Mouse (Mus musculus) hindbrain, embryonic 11.5 days (tissue): ENCODE measurements around the gene Dvl1. TPM values are rescaled to one million over a fixed set of nuclear protein-coding genes. Genes with fewer than 3 reads are reported as not detected.
A peak's percentile ranks its signal among the peaks of the same experiment; 100 is the strongest.

Experiments used
- ATAC-seq: fragments of 200-750 bp; cut with Nextera tagmentation; 2 replicates; pipeline ENCODE4 v1.8.0; 2017; ENCODE audit warnings: mild to moderate bottlenecking, moderate TSS enrichment, moderate library complexity; ENCODE audit not compliant: low FRiP score
- DNase-seq: peaks from one replicate; pipeline ENCODE4 v3.0.0-alpha.2; 2015; ENCODE audit warnings: low spot score
- H3K27ac ChIP-seq: fragments of 300-500 bp; sonication (generic); 2 replicates; pipeline ENCODE4 v1.5.1; 2014; ENCODE audit warnings: mild to moderate bottlenecking, low read depth, low read length
- H3K27me3 ChIP-seq: fragments of 300-500 bp; sonication (generic); 2 replicates; pipeline ENCODE4 v1.6.1; 2014; ENCODE audit warnings: mild to moderate bottlenecking, low read length, moderate library complexity, mixed read lengths; ENCODE audit not compliant: control insufficient read depth, insufficient read depth
- H3K36me3 ChIP-seq: fragments of 300-500 bp; sonication (generic); 2 replicates; pipeline ENCODE4 v1.6.1; 2014; ENCODE audit warnings: mild to moderate bottlenecking, low read length, moderate library complexity, mixed read lengths; ENCODE audit not compliant: control insufficient read depth, insufficient read depth
- H3K4me1 ChIP-seq: fragments of 300-500 bp; sonication (generic); replicated peaks from 2 replicates; pipeline ENCODE4 v1.6.1; 2014; ENCODE audit warnings: low read length, mixed read lengths; ENCODE audit not compliant: control insufficient read depth, insufficient read depth
- H3K4me2 ChIP-seq: fragments of 300-500 bp; sonication (generic); replicated peaks from 2 replicates; pipeline ENCODE4 v1.6.1; 2014; ENCODE audit warnings: mild to moderate bottlenecking, low read depth, low read length
- H3K4me3 ChIP-seq: fragments of 300-500 bp; sonication (generic); 2 replicates; pipeline ENCODE4 v1.5.1; 2014; ENCODE audit warnings: low read depth, low read length
- H3K9ac ChIP-seq: fragments of 300-500 bp; sonication (generic); 2 replicates; pipeline ENCODE4 v1.6.1; 2014; ENCODE audit warnings: low read depth, low read length
- H3K9me3 ChIP-seq: fragments of 300-500 bp; sonication (generic); 2 replicates; pipeline ENCODE4 v1.6.1; 2016; ENCODE audit warnings: low read length; ENCODE audit not compliant: control insufficient read depth
- WGBS: fragments of 180-500 bp; shearing (Covaris S2); extraction: QIAGEN DNeasy Blood & Tissue Kit; methylation state at CpG from one replicate; pipeline ENCODE4 v1.1.7; 2014; 5-methylcytosine and 5-hydroxymethylcytosine counted together
- polyA plus RNA-seq: library from polyadenylated mRNA; unstranded; fragments of >200 nt; fragmentation: Nextera tagmentation; extraction: Ambion mirVana; gene quantifications from 2 replicates; pipeline ENCODE4 v1.2.1, GENCODE M21; 2014

Dvl1 gene
- polyA plus RNA-seq, 1 experiment from 2014 or later = 7.5 TPM

GRCm38 (mm10) chr4:155856071-155856470 lies 8.9 kb downstream of the Dvl1 start:
- DNase-seq (no peak), ATAC-seq (no peak)
- WGBS = 91% methylated on average over 12 of the region's 12 CpGs
- H3K9ac ChIP-seq = no peak overlapping the region
- no peak overlapping the region for H3K4me2 ChIP-seq
- no peak overlapping the region for H3K27ac ChIP-seq
- H3K4me3 ChIP-seq = no peak overlapping the region
- H3K4me1 ChIP-seq = no peaks in the 10 kb centered on the region
- H3K36me3 ChIP-seq = peaks cover 9% of the 10 kb centered on the region; the same call in 1 of the 2 replicates
- no peaks in the 10 kb centered on the region for H3K9me3 ChIP-seq
- no peaks in the 10 kb centered on the region for H3K27me3 ChIP-seq

- Histone ChIP-seq H3K27me3 (no peaks in the 10 kb centered on the region), H3K4me1 (no peaks in the 10 kb centered on the region), H3K36me3 (peaks cover 9% of the 10 kb centered on the region; the same call in 1 of the 2 replicates), H3K9ac (no peak overlapping the region), H3K9me3 (no peaks in the 10 kb centered on the region), H3K4me2 (no peak overlapping the region), H3K4me3 (no peak overlapping the region), H3K27ac (no peak overlapping the region)
- WGBS = 86% methylated on average over 3 of the region's 3 CpGs
- DNase-seq (no peak), ATAC-seq (no peak)
Observed at GRCm38 (mm10) chr4:155856881-155857280, 9.7 kb downstream of the Dvl1 start.

GRCm38 (mm10) chr4:155859318-155859717 lies 12.1 kb downstream of the Dvl1 start:
- Histone ChIP-seq H3K4me3 (no peak overlapping the region), H3K4me1 (no peaks in the 10 kb centered on the region), H3K4me2 (no peak overlapping the region), H3K9ac (no peak overlapping the region), H3K9me3 (no peaks in the 10 kb centered on the region), H3K27ac (no peak overlapping the region), H3K27me3 (no peaks in the 10 kb centered on the region), H3K36me3 (peaks cover 9% of the 10 kb centered on the region; the same call in 1 of the 2 replicates)
- DNase-seq (peak; percentile 70), ATAC-seq (0 out of 2 replicates have a peak, but pooled peaks have one; percentile 4)
- WGBS = 34% methylated on average over 13 of the region's 13 CpGs

GRCm38 (mm10) chr4:155861787-155862186 lies 14.6 kb downstream of the Dvl1 start:
- H3K4me3 ChIP-seq = no peak overlapping the region
- no peak overlapping the region for H3K27ac ChIP-seq
- H3K36me3 ChIP-seq = 0 out of 2 replicates have a peak, but pooled peaks cover 4% of the 10 kb centered on the region
- no peak overlapping the region for H3K9ac ChIP-seq
- H3K4me1 ChIP-seq = no peaks in the 10 kb centered on the region
- no peaks in the 10 kb centered on the region for H3K27me3 ChIP-seq
- no peaks in the 10 kb centered on the region for H3K9me3 ChIP-seq
- ATAC-seq = no peak
- 92% methylated on average over 7 of the region's 7 CpGs for WGBS
- DNase-seq = no peak
- no peak overlapping the region for H3K4me2 ChIP-seq

GRCm38 (mm10) chr4:155863001-155863400 lies 15.8 kb downstream of the Dvl1 start, which contains the start of gene Tas1r3:
Tas1r3 (minus strand) TSS chr4:155863362.
- no peaks in the 10 kb centered on the region for H3K4me1 ChIP-seq
- ATAC-seq = no peak
- H3K27ac ChIP-seq = no peak within 1 kb of the TSS
- H3K4me3 ChIP-seq = no peak within 1 kb of the TSS
- WGBS = 81% methylated on average over 5 of the region's 5 CpGs
- no peaks in the 10 kb centered on the region for H3K9me3 ChIP-seq
- H3K36me3 ChIP-seq = 0 out of 2 replicates have a peak, but pooled peaks cover under 1% of the 10 kb centered on the region
- H3K4me2 ChIP-seq = no peak within 1 kb of the TSS
- no peak within 1 kb of the TSS for H3K9ac ChIP-seq
- no peak for DNase-seq
- no peaks in the 10 kb centered on the region for H3K27me3 ChIP-seq

- no peaks in the 10 kb centered on the region for H3K27me3 ChIP-seq
- peak overlapping the region; percentile 81 for H3K9ac ChIP-seq
- DNase-seq (no peak), ATAC-seq (no peak)
- H3K9me3 ChIP-seq = no peaks in the 10 kb centered on the region
- 13% methylated on average over 22 of the region's 22 CpGs for WGBS
- H3K4me1 ChIP-seq = 0 out of 2 replicates have a peak, but pooled peaks cover 3% of the 10 kb centered on the region
- peaks cover 5% of the 10 kb centered on the region; the same call in 1 of the 2 replicates for H3K36me3 ChIP-seq
- H3K4me3 ChIP-seq = peak overlapping the region; percentile 85
- H3K4me2 ChIP-seq = peak overlapping the region; percentile 91
- no peak overlapping the region for H3K27ac ChIP-seq
Observed at GRCm38 (mm10) chr4:155868614-155869298, 21.6 kb downstream of the Dvl1 start.

- DNase-seq (peak; percentile 96), ATAC-seq (peak; percentile 97)
- 0 out of 2 replicates have a peak, but pooled peaks cover 3% of the 10 kb centered on the region for H3K4me1 ChIP-seq
- H3K4me2 ChIP-seq = peak within 1 kb of the TSS; percentile 91
- WGBS = under 1% methylated on average over 61 of the region's 63 CpGs
- H3K4me3 ChIP-seq = peak within 1 kb of the TSS; percentile 85
- no peaks in the 10 kb centered on the region for H3K27me3 ChIP-seq
- H3K27ac ChIP-seq = peak within 1 kb of the TSS; percentile 67
- peak within 1 kb of the TSS; percentile 81 for H3K9ac ChIP-seq
- H3K36me3 ChIP-seq = peaks cover 5% of the 10 kb centered on the region
- H3K9me3 ChIP-seq = no peaks in the 10 kb centered on the region
Observed at GRCm38 (mm10) chr4:155869317-155870033, 22.3 kb downstream of the Dvl1 start, which contains the start of the genes Cptp and Ints11. Cptp (minus strand) TSS chr4:155869440. Ints11 (plus strand) TSS chr4:155869546.

- Histone ChIP-seq H3K9ac (no peak overlapping the region), H3K36me3 (peaks cover 11% of the 10 kb centered on the region), H3K27ac (no peak overlapping the region), H3K4me1 (0 out of 2 replicates have a peak, but pooled peaks cover 3% of the 10 kb centered on the region), H3K4me2 (no peak overlapping the region), H3K27me3 (no peaks in the 10 kb centered on the region), H3K4me3 (no peak overlapping the region), H3K9me3 (no peaks in the 10 kb centered on the region)
- ATAC-seq (no peak), DNase-seq (no peak)
- WGBS = 93% methylated on average over 7 of the region's 7 CpGs
Observed at GRCm38 (mm10) chr4:155871404-155871803, 24.2 kb downstream of the Dvl1 start.
